Mouse (Mus musculus) ES-E14 (cell line): ENCODE results near the gene Atp8b4. TPM values are rescaled to one million over a fixed set of nuclear protein-coding genes. Genes with fewer than 3 reads are reported as not detected.

Experiments used
- DNase-seq: peaks from one replicate; pipeline ENCODE4 v3.0.0-alpha.2; 2013; ENCODE audit warnings: low read depth, low spot score
- H3K27ac ChIP-seq: 2 replicates; pipeline ENCODE4 v1.5.1; 2012; ENCODE audit warnings: low read depth, mild to moderate bottlenecking, low read length, moderate library complexity, mixed read lengths; ENCODE audit not compliant: poor library complexity, insufficient read depth, severe bottlenecking
- H3K36me3 ChIP-seq: 2 replicates; pipeline ENCODE4 v1.6.1; 2012; ENCODE audit warnings: mild to moderate bottlenecking, low read length, moderate library complexity, mixed read lengths; ENCODE audit not compliant: control insufficient read depth, poor library complexity, insufficient read depth, severe bottlenecking
- H3K4me1 ChIP-seq, 2 experiments: fragments of 150-350 bp in 1 of 2; sonication (generic) in 1 of 2; 2 replicates each; pipeline ENCODE4 v1.6.1; 2012; ENCODE audit warnings: low read length in 2 of 2, mild to moderate bottlenecking in 1 of 2, mixed read lengths in 1 of 2; ENCODE audit not compliant: control insufficient read depth in 2 of 2, insufficient read depth in 2 of 2, poor library complexity in 1 of 2
- H3K4me3 ChIP-seq, 2 experiments: fragments of 150-350 bp in 1 of 2; sonication (generic) in 1 of 2; 2 replicates each; pipeline ENCODE4 v1.5.1; 2012; ENCODE audit warnings: low read length in 2 of 2, low read depth in 1 of 2, mild to moderate bottlenecking in 1 of 2, mixed read lengths in 1 of 2; ENCODE audit not compliant: insufficient read depth in 1 of 2, poor library complexity in 1 of 2, severe bottlenecking in 1 of 2
- H3K9ac ChIP-seq: 2 replicates; pipeline ENCODE4 v1.6.1; 2012; ENCODE audit warnings: low read depth, mild to moderate bottlenecking, low read length, mixed read lengths; ENCODE audit not compliant: poor library complexity, insufficient read depth, severe bottlenecking
- H3K9me3 ChIP-seq: fragments of 150-350 bp; sonication (generic); 2 replicates; pipeline ENCODE4 v1.6.1; 2012; ENCODE audit warnings: low read depth, mild to moderate bottlenecking, low read length; ENCODE audit not compliant: control insufficient read depth, insufficient read depth
- CHD2 ChIP-seq: IDR thresholded peaks from 2 replicates; pipeline ENCODE4 v1.6.1; 2014; ENCODE audit warnings: mild to moderate bottlenecking, low read depth, low read length, inconsistent platforms
- HCFC1 ChIP-seq: IDR thresholded peaks from 2 replicates; pipeline ENCODE4 v1.6.1; 2012; ENCODE audit warnings: low read length, inconsistent platforms, borderline replicate concordance; ENCODE audit not compliant: insufficient read depth
- MAFK ChIP-seq: IDR thresholded peaks from 2 replicates; pipeline ENCODE4 v1.6.1; 2014; ENCODE audit warnings: mild to moderate bottlenecking, low read depth, low read length, inconsistent platforms; ENCODE audit not compliant: insufficient read depth
- ZC3H11A ChIP-seq: IDR thresholded peaks from 2 replicates; pipeline ENCODE4 v1.6.1; 2012; ENCODE audit warnings: low read depth, mild to moderate bottlenecking, inconsistent platforms, low read length, borderline replicate concordance
- ZNF384 ChIP-seq: IDR thresholded peaks from 2 replicates; pipeline ENCODE4 v1.6.1; 2012; ENCODE audit warnings: low read depth, low read length, inconsistent platforms
- in situ Hi-C, 2 experiments: fragments of 600-800 bp; cut with MboI; formaldehyde crosslinking; loops; one replicate each; pipeline ENCODE4 v1.15.1; 2025; ENCODE audit warnings: low sequenced_read_pairs in 2 of 2, inconsistent platforms in 1 of 2; ENCODE audit not compliant: unreplicated experiment in 2 of 2
- total RNA-seq: library from RNA; depleted of rRNA; stranded (reverse); fragments of 300-350 nt; gene quantifications from 2 replicates; pipeline ENCODE4 v1.2.3, GENCODE M21; 2012

Atp8b4 gene
- total RNA-seq, 1 experiment, result 0.27 TPM

DNA sequence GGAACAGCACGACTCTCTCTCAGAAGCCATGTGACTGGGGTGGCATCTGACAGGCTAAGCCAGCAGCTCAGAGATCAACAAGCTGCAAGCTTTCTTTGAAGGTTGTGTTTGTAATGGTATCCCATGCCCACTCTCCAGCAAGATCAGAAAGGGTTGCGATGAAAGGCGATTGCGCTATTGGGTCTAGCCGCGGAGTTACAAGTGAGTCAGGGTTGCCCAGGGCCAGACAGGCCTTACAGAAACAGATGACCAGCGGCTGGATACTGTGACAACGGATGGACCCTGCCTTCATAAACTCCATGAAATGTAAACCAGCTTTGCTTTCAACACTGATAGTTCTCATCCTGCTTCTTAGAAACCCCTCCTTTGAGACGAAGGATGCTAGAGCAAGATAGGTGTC, 66.2 kb downstream of the Atp8b4 start:
- no peak for TF ChIP-seq ZNF384
- no peak for TF ChIP-seq MAFK
- no peak for TF ChIP-seq ZC3H11A
- no peak for TF ChIP-seq HCFC1
- TF ChIP-seq CHD2, result no peak
- in situ Hi-C loops, result no loop called here
- Histone ChIP-seq H3K4me1 (no peaks in the 10 kb centered on the region), H3K9me3 (no peaks in the 10 kb centered on the region), H3K36me3 (no peaks in the 10 kb centered on the region), H3K27ac (no peak overlapping the region), H3K4me3 (no peak overlapping the region), H3K9ac (no peak overlapping the region)
- no peak for DNase-seq

DNA sequence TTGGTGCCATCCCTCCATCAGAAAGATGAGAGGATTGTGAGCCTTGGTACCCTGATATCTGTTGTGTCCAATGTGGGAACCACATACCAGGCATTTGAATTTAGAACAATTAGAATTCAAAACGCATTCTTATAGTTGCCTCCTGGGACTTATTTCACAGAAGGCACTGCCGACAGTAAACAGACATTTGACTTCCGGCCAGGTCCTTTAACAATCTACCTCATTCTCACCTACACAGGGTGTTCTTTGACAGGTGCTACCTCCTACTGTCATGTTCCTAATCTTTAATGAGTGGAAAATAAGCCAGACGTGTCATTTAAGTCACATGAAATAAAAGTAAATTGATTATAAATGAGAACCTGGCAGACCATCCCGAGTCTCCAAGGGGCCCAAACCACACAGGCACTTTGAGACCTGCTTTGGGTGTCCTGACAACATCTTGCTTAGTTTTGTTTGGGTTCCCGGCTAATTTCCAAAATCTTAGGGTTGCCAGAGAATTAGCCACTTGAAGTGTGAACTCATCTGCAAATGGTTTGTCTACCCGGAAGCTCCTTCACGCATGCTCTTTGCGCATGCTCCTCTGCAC, 67.9 kb downstream of the Atp8b4 start:
- H3K27ac ChIP-seq, result no peak overlapping the region
- no peaks in the 10 kb centered on the region for H3K4me1 ChIP-seq
- no peaks in the 10 kb centered on the region for H3K36me3 ChIP-seq
- no peaks in the 10 kb centered on the region for H3K9me3 ChIP-seq
- in situ Hi-C loops, result no loop called here
- H3K4me3 ChIP-seq, result no peak overlapping the region
- H3K9ac ChIP-seq, result no peak overlapping the region
- no peak for DNase-seq
- no peak for TF ChIP-seq CHD2
- TF ChIP-seq ZNF384, result no peak
- no peak for TF ChIP-seq HCFC1

DNA sequence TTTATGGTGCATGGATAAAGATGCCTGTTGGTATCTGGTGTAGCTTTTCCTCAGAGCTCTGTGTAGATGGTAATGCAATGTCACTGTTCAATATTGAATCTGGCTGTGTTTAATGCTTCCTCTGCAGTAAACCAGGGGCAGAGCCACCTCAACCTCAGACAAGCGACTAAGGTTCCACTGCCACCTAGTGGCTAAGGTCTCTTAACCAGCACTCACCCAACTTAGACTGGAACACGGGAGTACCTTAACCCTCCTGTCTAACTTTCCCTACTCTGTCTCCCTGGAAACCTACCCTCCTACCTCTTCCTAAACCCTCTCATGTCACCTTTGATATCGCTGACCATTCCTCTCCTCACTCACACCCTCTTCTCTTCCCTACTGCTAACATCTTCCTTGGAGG, 71.2 kb downstream of the Atp8b4 start:
- no peak overlapping the region for H3K9ac ChIP-seq
- no peak overlapping the region for H3K27ac ChIP-seq
- peak; percentile 47 for DNase-seq
- H3K4me1 ChIP-seq, result no peaks in the 10 kb centered on the region
- in situ Hi-C loops, result no loop called here
- TF ChIP-seq ZC3H11A (peak; percentile 74), ZNF384 (no peak), CHD2 (no peak)
- H3K9me3 ChIP-seq, result no peaks in the 10 kb centered on the region
- H3K4me3 ChIP-seq, result no peak overlapping the region
- H3K36me3 ChIP-seq, result no peaks in the 10 kb centered on the region

DNA sequence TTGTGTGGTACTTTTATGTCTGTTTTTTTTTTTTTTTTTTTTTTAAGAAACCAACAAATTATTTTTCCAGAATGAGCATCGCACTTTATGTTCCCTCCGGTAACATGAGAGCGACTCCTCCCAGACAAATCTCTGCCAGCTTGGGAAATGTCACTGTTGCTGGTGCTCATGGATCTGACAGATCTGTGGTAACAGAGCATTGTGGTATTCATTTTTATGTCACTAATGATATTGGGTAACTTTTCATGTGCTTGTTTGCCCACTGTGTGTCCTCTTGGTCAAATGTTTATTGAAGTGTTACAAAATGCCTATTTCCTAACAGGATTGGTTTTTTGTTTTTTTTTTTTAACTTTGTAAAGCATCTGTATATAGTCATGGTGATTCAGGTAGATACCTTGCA, 75.3 kb downstream of the Atp8b4 start:
- no peaks in the 10 kb centered on the region for H3K9me3 ChIP-seq
- in situ Hi-C loops, result no loop called here
- no peak overlapping the region for H3K4me3 ChIP-seq
- no peak overlapping the region for H3K9ac ChIP-seq
- DNase-seq, result no peak
- H3K4me1 ChIP-seq, result no peaks in the 10 kb centered on the region
- no peaks in the 10 kb centered on the region for H3K36me3 ChIP-seq
- H3K27ac ChIP-seq, result no peak overlapping the region
- TF ChIP-seq CHD2, result no peak
- TF ChIP-seq ZNF384, result no peak
- TF ChIP-seq MAFK, result no peak
- TF ChIP-seq ZC3H11A, result no peak
- TF ChIP-seq HCFC1, result no peak

DNA sequence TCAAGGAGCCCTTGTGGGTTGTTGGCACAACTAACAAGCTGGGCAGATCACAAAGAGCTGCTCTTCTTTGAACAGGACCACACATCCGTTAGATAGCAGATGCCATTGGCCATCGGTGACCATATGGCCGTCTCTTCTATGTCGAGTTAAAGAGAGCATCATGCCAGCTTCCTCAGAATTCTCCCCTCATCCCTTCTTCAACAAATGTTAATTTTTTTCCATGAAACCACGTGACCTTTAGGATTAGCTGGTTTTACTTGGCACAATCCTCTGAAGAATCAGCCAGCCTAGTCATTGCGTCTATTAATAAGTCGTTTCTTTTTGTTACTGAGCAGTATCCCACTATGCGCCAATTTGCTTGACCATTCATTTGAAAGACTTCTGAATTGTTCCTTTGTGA, 75.8 kb downstream of the Atp8b4 start:
- in situ Hi-C loops, result no loop called here
- no peak overlapping the region for H3K4me3 ChIP-seq
- no peaks in the 10 kb centered on the region for H3K9me3 ChIP-seq
- no peaks in the 10 kb centered on the region for H3K36me3 ChIP-seq
- H3K9ac ChIP-seq, result no peak overlapping the region
- no peak overlapping the region for H3K27ac ChIP-seq
- no peak for TF ChIP-seq CHD2
- TF ChIP-seq ZC3H11A, result no peak
- TF ChIP-seq MAFK, result no peak
- no peak for DNase-seq
- H3K4me1 ChIP-seq, result no peaks in the 10 kb centered on the region
